Mouse (Mus musculus): ENCODE data around the gene Il10rb. TPM values are rescaled to one million over a fixed set of nuclear protein-coding genes. Genes with fewer than 3 reads are reported as not detected.

Gene Il10rb
- polyA plus RNA-seq, 1 experiment from 2014 or later, result 13.0 TPM

DNA sequence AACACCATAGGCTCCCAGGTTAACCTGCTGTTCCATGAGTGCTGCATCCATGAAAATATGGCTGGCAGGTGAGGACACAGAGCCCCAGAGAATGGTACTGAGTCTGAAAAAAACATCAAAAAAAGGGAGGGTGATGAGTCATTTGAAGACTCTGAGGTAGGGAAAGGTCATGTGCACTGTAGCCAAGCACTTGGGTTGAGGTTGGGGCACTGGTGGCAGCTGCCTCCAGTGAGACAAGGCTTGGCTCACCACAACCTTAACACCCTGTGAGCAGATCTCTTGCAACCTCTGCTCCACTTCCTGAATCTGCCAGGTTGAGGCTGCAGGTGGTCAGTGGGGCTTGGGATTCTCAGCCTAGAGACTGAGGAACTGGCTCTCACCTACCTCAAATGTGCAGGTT lies 39.4 kb upstream of the Il10rb start:
- no peaks in the 10 kb centered on the region for H3K36me3 ChIP-seq (replicated peaks; ENCODE audit: control insufficient read depth, insufficient read depth)
- no peaks in the 10 kb centered on the region for H3K4me1 ChIP-seq (replicated peaks; ENCODE audit: control insufficient read depth, insufficient read depth, low read length)
- ATAC-seq (ENCODE audit: low FRiP score) (no peak), DNase-seq (ENCODE audit: low spot score) (no peak)
- H3K4me3 ChIP-seq (replicated peaks; ENCODE audit: low read length), result no peak overlapping the region
- H3K27me3 ChIP-seq (ENCODE audit: control insufficient read depth, insufficient read depth, low read length), result no peaks in the 10 kb centered on the region
- H3K9me3 ChIP-seq (ENCODE audit: control insufficient read depth, low read length), result no peaks in the 10 kb centered on the region
- H3K4me2 ChIP-seq (replicated peaks), result no peak overlapping the region
- no peak overlapping the region for H3K27ac ChIP-seq
- no peak overlapping the region for H3K9ac ChIP-seq

DNA sequence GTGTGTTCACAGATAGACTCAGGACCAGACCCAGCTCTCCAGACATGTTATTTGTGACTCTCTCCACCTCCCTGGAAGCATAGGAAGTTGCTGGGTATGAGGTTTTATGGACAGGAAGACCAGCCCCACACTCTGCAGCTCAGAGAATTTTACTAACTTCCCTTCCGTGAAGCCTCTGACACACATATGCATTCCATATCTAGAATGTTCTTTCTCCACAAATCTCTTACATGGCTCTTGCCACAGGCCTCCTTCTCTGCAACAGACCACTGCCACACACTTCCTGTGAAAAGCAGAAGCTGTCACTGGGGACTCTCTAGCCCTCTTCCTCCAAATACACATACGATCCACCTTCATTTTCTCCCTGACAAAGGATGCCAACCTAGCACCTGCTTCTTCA lies 38.9 kb upstream of the Il10rb start:
- Histone ChIP-seq H3K9ac (no peak overlapping the region), H3K4me1 (replicated peaks; ENCODE audit: control insufficient read depth, insufficient read depth, low read length) (no peaks in the 10 kb centered on the region), H3K36me3 (replicated peaks; ENCODE audit: control insufficient read depth, insufficient read depth) (no peaks in the 10 kb centered on the region), H3K4me3 (replicated peaks; ENCODE audit: low read length) (no peak overlapping the region), H3K27ac (no peak overlapping the region), H3K27me3 (ENCODE audit: control insufficient read depth, insufficient read depth, low read length) (no peaks in the 10 kb centered on the region), H3K4me2 (replicated peaks) (no peak overlapping the region), H3K9me3 (ENCODE audit: control insufficient read depth, low read length) (no peaks in the 10 kb centered on the region)
- 88% methylated on average over 2 of the region's 2 CpGs for WGBS
- ATAC-seq (ENCODE audit: low FRiP score), result no peak
- DNase-seq (ENCODE audit: low spot score), result no peak

DNA sequence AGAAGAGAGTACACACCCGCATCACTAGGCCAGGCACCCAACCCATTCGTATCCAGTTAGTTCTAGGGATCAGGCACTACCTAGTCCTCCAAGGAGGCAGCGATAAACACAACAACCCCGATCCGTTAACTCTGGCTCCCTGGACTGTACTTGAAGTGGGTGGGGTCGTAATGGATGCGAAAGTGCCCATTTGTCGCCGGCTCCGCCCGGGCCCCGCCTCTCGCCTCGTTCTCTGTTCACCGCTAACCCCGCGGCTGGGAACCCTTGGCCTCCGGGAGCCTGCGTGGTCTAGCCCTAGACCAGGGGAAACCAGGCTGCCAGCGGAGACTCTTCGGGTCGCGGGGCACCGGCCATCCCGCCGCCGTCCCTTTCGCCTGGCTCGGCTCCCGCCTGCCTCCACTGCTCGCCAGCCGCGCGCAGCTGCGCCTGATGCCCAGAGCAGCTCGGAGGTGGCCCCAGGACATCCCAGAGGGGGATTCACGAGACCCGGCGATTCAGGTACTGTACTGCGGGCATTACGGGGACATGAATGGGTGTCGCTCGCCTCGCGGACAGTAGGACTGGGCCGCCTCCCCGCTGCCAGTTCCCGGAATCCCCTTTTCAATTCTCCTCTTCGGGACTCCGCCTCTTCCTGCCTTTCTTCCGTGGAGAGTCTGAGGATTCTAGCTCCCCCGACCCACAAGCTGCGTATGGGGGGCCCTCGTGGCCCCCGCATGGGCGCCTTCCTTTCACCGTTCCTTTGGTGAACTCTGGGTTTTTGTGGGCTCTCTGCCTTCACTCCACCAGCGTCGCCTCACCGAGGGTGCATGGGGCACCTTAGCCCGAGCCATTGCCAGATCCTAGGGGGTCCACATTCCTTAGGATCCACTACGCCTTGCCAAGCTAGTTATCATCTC lies 33.1 kb upstream of the Il10rb start, which contains the start of gene Ifnar2:
TSS of gene Ifnar2 (plus strand) at position 207 of the 896 bp plus-strand sequence.
- Histone ChIP-seq H3K4me3 (replicated peaks; ENCODE audit: low read length) (peak within 1 kb of the TSS; percentile 92), H3K9ac (peak within 1 kb of the TSS; percentile 94), H3K4me2 (replicated peaks) (peak within 1 kb of the TSS; percentile 77), H3K27me3 (ENCODE audit: control insufficient read depth, insufficient read depth, low read length) (no peaks in the 10 kb centered on the region), H3K27ac (peak within 1 kb of the TSS; percentile 95), H3K4me1 (replicated peaks; ENCODE audit: control insufficient read depth, insufficient read depth, low read length) (peaks cover 10% of the 10 kb centered on the region), H3K9me3 (ENCODE audit: control insufficient read depth, low read length) (no peaks in the 10 kb centered on the region), H3K36me3 (replicated peaks; ENCODE audit: control insufficient read depth, insufficient read depth) (no peaks in the 10 kb centered on the region)
- peak; percentile 75 for DNase-seq (ENCODE audit: low spot score)
- ATAC-seq (ENCODE audit: low FRiP score), result peak; percentile 95
- WGBS, result under 1% methylated on average over 62 of the region's 62 CpGs

DNA sequence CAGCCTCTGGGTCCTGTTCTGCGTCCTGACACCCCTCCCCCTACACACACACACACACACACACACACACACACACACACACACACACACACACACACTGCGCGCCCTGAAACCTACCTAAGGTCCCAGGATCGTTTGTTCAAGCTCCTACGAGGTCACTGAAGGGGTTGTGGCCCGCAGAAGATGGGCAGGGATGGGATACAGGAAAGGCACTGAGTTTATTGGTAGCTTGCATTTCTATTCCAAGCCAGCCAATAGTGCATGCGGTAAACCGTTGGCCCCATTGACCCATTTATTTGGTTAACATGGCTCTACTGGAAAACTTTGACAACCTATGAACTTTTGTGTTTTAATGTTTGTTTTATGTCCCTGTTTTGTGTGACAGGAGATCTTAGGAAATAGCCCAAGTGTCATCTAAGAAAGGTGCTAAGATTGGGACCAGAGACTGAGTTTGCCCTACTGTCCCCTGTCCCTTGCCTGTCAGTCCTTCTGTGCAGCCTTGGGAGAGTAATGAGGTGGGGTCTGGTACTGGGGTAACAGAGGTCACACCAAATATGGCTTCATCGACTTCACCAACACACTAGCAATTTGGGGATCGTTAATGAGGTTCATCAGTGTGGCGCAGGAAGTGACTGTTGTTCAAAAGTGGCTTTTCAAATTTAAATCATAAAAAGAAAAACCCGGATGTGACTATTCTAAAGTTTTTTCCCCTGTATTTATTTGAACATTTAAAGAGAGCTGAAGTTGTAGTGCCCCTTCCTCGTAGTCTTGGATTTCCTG lies 32.3 kb upstream of the Il10rb start:
- 48% methylated on average over 13 of the region's 13 CpGs for WGBS
- H3K4me1 ChIP-seq (replicated peaks; ENCODE audit: control insufficient read depth, insufficient read depth, low read length), result peaks cover 10% of the 10 kb centered on the region
- no peaks in the 10 kb centered on the region for H3K27me3 ChIP-seq (ENCODE audit: control insufficient read depth, insufficient read depth, low read length)
- H3K9ac ChIP-seq, result peak overlapping the region; percentile 94
- peak overlapping the region; percentile 77 for H3K4me2 ChIP-seq (replicated peaks)
- DNase-seq (ENCODE audit: low spot score) (no peak), ATAC-seq (ENCODE audit: low FRiP score) (no peak)
- no peaks in the 10 kb centered on the region for H3K9me3 ChIP-seq (ENCODE audit: control insufficient read depth, low read length)
- H3K4me3 ChIP-seq (replicated peaks; ENCODE audit: low read length), result peak overlapping the region; percentile 92
- no peaks in the 10 kb centered on the region for H3K36me3 ChIP-seq (replicated peaks; ENCODE audit: control insufficient read depth, insufficient read depth)
- peak overlapping the region; percentile 95 for H3K27ac ChIP-seq

DNA sequence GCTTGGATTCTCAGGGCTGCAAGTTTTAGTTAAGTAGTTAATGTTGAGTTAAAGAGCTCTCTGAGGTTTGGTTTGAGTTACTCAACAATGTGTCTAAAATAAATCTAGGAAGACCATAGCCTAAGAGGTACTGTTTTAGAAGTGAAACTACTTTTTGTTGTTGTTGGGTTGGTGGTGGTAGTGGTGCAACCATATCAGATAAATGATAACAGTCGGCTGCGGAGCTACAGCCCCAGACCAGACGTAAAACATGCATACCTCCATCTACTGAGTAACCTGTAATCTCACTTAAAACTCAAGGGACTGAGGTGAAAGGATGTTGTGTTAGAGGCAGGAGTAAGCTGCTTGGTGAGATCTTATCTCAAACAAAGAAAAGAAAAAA lies 31.7 kb upstream of the Il10rb start:
- no peak overlapping the region for H3K4me3 ChIP-seq (replicated peaks; ENCODE audit: low read length)
- WGBS, result 96% methylated on average over 3 of the region's 3 CpGs
- no peak for DNase-seq (ENCODE audit: low spot score)
- no peaks in the 10 kb centered on the region for H3K9me3 ChIP-seq (ENCODE audit: control insufficient read depth, low read length)
- ATAC-seq (ENCODE audit: low FRiP score), result no peak
- peak overlapping the region; percentile 77 for H3K4me2 ChIP-seq (replicated peaks)
- H3K27me3 ChIP-seq (ENCODE audit: control insufficient read depth, insufficient read depth, low read length), result no peaks in the 10 kb centered on the region
- no peak overlapping the region for H3K27ac ChIP-seq
- H3K4me1 ChIP-seq (replicated peaks; ENCODE audit: control insufficient read depth, insufficient read depth, low read length), result peaks cover 10% of the 10 kb centered on the region
- no peak overlapping the region for H3K9ac ChIP-seq
- no peaks in the 10 kb centered on the region for H3K36me3 ChIP-seq (replicated peaks; ENCODE audit: control insufficient read depth, insufficient read depth)

DNA sequence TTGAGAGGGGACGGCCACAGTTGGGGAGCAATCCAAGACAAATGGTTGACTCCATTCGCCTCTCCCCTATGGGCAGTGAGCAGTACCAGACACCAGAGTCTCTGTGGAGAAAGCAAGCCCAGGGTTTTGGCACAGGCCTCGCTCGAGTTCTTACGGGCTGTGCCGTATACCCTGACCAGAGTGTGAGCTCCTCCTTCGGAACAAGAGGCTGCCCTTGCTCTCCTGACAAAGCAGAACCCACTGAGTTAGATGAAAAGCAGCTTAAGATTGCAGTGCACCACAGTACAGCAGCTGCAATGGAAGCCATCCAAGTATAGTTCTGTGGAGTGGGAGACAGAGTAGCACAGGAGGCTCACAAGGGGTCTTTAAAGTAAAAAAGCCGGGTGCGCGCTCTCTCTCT lies 29.3 kb upstream of the Il10rb start:
- no peak overlapping the region for H3K4me3 ChIP-seq (replicated peaks; ENCODE audit: low read length)
- ATAC-seq (ENCODE audit: low FRiP score), result no peak
- H3K36me3 ChIP-seq (replicated peaks; ENCODE audit: control insufficient read depth, insufficient read depth), result no peaks in the 10 kb centered on the region
- H3K4me2 ChIP-seq (replicated peaks), result no peak overlapping the region
- peaks cover 10% of the 10 kb centered on the region for H3K4me1 ChIP-seq (replicated peaks; ENCODE audit: control insufficient read depth, insufficient read depth, low read length)
- WGBS, result 91% methylated on average over 10 of the region's 10 CpGs
- H3K27me3 ChIP-seq (ENCODE audit: control insufficient read depth, insufficient read depth, low read length), result no peaks in the 10 kb centered on the region
- peak overlapping the region; percentile 3; the same call in 1 of the 2 replicates for H3K27ac ChIP-seq
- no peaks in the 10 kb centered on the region for H3K9me3 ChIP-seq (ENCODE audit: control insufficient read depth, low read length)
- H3K9ac ChIP-seq, result no peak overlapping the region
- no peak for DNase-seq (ENCODE audit: low spot score)

DNA sequence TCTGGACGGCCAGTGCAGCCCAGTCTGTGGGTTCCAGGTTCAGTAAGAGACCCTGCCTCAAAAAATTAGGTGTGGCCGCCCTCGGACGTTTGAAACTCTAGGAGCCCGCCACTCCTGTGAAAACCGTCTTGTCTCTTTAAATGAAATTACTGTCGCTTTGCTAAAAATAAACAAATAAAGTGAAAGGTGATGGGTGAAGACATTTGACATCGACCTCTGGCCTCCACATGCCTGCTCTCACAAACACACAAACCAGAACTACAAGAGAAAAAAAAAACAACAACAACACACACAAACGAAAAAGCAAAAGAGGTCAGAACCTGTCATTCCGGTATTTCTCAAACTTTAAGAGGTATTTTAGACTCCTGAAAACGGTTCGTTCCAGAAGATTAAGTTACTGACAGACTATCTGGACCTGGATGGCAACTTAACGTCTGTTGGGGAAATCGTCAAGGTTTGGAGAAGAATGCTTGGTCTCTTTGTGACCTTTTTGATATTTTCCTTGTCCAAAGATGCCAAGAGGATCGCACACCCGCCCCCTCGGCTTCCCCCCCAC lies 27.5 kb upstream of the Il10rb start:
- WGBS, result 66% methylated on average over 17 of the region's 17 CpGs
- DNase-seq (ENCODE audit: low spot score), result no peak
- H3K27ac ChIP-seq, result 0 out of 2 replicates have a peak overlapping the region, but pooled peaks have one; percentile 48
- no peak overlapping the region for H3K9ac ChIP-seq
- no peak for ATAC-seq (ENCODE audit: low FRiP score)
- no peaks in the 10 kb centered on the region for H3K27me3 ChIP-seq (ENCODE audit: control insufficient read depth, insufficient read depth, low read length)
- H3K9me3 ChIP-seq (ENCODE audit: control insufficient read depth, low read length), result no peaks in the 10 kb centered on the region
- H3K4me1 ChIP-seq (replicated peaks; ENCODE audit: control insufficient read depth, insufficient read depth, low read length), result peaks cover 8% of the 10 kb centered on the region
- H3K36me3 ChIP-seq (replicated peaks; ENCODE audit: control insufficient read depth, insufficient read depth), result peaks cover 1% of the 10 kb centered on the region; the same call in 1 of the 2 replicates
- no peak overlapping the region for H3K4me2 ChIP-seq (replicated peaks)
- no peak overlapping the region for H3K4me3 ChIP-seq (replicated peaks; ENCODE audit: low read length)

DNA sequence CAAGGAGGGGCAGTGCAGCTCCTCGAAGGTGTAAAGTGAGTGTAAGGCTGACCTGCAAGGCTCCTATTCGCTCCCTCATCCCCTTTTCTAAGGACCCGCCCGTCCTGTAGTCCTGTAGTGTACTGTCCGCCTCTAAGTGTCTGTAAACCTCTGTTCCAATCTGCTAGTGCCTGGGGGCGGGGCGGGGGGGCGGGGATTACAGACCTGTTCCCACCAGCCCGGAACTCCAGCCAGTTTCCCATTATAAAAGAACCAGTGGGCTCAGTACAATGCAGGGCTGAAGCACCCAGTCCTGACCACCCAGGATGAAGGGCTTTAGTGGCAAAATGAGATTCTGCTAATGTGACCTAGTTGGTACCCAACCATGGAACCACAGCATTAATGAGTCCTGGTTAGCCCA lies 27.0 kb upstream of the Il10rb start:
- Histone ChIP-seq H3K9ac (no peak overlapping the region), H3K27me3 (ENCODE audit: control insufficient read depth, insufficient read depth, low read length) (no peaks in the 10 kb centered on the region), H3K36me3 (replicated peaks; ENCODE audit: control insufficient read depth, insufficient read depth) (peaks cover 6% of the 10 kb centered on the region), H3K27ac (0 out of 2 replicates have a peak overlapping the region, but pooled peaks have one; percentile 48), H3K4me2 (replicated peaks) (no peak overlapping the region), H3K4me3 (replicated peaks; ENCODE audit: low read length) (no peak overlapping the region), H3K9me3 (ENCODE audit: control insufficient read depth, low read length) (no peaks in the 10 kb centered on the region), H3K4me1 (replicated peaks; ENCODE audit: control insufficient read depth, insufficient read depth, low read length) (peaks cover 4% of the 10 kb centered on the region)
- DNase-seq (ENCODE audit: low spot score), result no peak
- WGBS, result 33% methylated on average over 9 of the region's 9 CpGs
- peak; percentile 55; the same call in 1 of the 2 replicates for ATAC-seq (ENCODE audit: low FRiP score)

DNA sequence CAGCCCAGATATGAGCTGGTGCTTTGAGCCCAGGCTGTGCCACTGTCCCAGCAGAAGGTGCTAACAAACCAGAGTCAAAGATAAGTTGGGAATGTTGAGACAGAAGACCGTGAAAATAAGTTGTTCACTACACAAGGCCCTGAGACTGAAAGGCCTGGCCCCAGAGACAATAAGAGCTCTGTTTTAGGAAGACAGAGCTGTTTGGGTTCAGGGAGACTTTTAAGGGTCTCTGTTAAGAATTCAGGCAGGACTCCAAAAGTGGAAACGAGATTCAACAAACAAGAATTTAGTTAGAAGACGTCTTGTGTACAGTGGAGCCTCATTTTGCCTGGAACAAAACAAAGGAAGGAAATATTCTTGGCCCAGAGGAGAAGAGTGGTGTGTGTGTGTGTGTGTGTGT lies 26.6 kb upstream of the Il10rb start:
- no peak overlapping the region for H3K4me2 ChIP-seq (replicated peaks)
- H3K4me3 ChIP-seq (replicated peaks; ENCODE audit: low read length), result no peak overlapping the region
- H3K27me3 ChIP-seq (ENCODE audit: control insufficient read depth, insufficient read depth, low read length), result no peaks in the 10 kb centered on the region
- DNase-seq (ENCODE audit: low spot score) (no peak), ATAC-seq (ENCODE audit: low FRiP score) (peak; percentile 8; the same call in 1 of the 2 replicates)
- 0 out of 2 replicates have a peak overlapping the region, but pooled peaks have one; percentile 48 for H3K27ac ChIP-seq
- H3K9ac ChIP-seq, result no peak overlapping the region
- no peaks in the 10 kb centered on the region for H3K4me1 ChIP-seq (replicated peaks; ENCODE audit: control insufficient read depth, insufficient read depth, low read length)
- H3K36me3 ChIP-seq (replicated peaks; ENCODE audit: control insufficient read depth, insufficient read depth), result peaks cover 10% of the 10 kb centered on the region
- 46% methylated on average over 3 of the region's 3 CpGs for WGBS
- H3K9me3 ChIP-seq (ENCODE audit: control insufficient read depth, low read length), result no peaks in the 10 kb centered on the region
